Mouse (Mus musculus) megakaryocyte-erythroid progenitor cell, adult 5-6 weeks (primary cell): ENCODE measurements around the gene Lpcat1. TPM values are rescaled to one million over a fixed set of nuclear protein-coding genes. Genes with fewer than 3 reads are reported as not detected.
A peak's percentile ranks its signal among the peaks of the same experiment; 100 is the strongest.

Source experiments
- ATAC-seq: replicated peaks from 2 replicates; pipeline ENCODE4 v1.8.0; 2016; ENCODE audit warnings: mild to moderate bottlenecking, inconsistent platforms; ENCODE audit not compliant: severe bottlenecking, poor library complexity, low FRiP score, low TSS enrichment
- total RNA-seq, 2 experiments: library from RNA; stranded (forward) in 1 of 2; stranded (reverse) in 1 of 2; fragments of 200-1000, 215-1000 nt in 1 of 2; fragments of >200 nt in 1 of 2; fragmentation: Nextera tagmentation in 1 of 2; gene quantifications; 2 replicates each; pipeline ENCODE4 v1.2.3; 2014 to 2017

Gene Lpcat1
- total RNA-seq, 2 experiments from 2014 or later = 32.4 to 50.6 TPM

DNA sequence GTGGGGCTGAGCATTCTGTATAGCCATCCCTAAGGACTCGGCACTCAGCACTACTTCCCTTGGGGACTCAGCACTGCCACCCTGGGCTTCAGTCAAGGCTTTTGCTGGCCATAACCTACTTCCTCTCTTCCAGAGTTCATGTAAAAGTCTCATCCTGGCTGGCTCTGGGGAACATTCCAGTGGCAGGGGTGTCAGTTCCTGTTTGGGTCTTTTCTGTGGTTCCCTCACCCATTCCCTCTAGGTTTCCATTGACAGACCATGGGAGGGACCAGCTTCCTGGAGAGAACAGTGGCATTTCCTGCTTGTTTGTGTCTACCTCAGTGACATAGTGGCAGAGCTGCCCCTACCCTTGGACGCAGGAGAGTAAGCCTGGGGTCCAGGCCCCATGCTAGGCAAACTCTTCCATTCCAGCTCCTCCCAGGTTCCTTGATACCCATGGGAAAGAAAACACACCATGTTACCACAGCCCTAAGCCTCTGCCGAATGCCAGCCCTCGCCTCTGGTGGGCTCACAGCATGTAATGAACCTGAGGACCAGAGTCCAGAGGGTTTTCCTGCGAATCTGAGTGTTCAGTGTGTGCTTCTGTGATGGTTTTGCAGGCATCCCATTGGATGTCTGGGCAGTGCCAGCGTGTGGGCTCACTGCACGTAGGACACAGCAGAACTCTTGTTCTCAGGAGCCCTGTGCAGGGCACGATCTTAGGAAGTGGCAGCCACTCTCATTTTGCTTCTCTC, 42.0 kb downstream of the Lpcat1 start:
- no peak for ATAC-seq

DNA sequence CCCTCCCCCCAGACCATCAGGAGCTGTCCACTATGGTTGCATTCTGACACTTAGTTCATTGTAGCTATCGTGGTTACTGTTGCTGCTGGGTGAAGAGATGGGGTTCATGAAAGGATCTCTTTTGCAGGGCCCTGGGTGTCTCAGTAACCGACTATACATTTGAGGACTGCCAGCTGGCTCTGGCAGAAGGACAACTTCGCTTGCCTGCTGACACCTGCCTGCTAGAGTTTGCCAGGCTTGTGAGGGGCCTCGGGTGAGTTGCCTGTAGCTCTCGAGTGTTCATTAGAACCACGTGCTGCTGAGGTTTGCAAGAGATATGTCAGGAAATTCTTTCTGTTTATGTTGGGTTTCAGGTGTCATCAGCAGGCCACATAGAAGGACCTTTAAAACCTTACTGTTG, 42.9 kb downstream of the Lpcat1 start:
- ATAC-seq = no peak

GRCm38 (mm10) chr13:73512776-73513673, 46.0 kb downstream of the Lpcat1 start:
- ATAC-seq = peak; percentile 69

DNA sequence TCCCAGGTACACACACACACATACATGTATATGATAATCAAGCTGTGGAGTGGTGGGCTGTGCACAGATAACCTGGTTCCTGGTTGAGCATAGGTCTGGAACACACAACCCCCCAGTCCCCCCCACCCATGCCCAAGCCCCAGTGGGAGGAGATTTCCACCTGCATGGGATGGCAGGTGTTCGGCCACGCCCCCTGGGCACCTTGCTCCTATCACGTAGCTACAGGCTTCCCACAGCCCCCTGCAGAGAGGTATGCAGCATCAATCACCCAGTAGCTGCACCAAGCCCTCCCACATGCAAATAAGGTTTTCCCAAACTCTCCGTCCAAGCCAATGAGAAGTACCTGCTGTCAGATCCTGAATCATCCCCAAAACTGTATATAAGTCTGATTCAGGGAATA, 49.9 kb downstream of the Lpcat1 start:
- ATAC-seq = no peak

DNA sequence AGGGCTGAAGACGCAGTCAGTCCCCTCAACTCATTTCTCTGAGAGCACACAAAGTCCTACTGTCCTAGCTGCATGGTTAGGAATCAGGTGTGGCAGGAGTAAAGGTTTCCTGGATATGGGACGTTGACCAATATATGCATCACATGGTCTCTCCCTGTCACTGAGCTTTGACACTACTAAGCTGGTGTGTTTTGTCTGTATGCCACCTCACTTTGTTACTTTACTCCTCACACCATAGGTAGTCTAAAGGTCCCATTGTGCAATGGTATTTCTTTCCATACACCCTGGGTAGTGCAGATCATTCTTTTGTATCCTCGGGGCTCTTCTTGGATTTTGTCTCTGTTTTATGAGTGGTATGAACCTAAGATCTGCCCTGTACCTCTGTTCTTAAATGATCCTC, 66.7 kb downstream of the Lpcat1 start:
- no peak for ATAC-seq

DNA sequence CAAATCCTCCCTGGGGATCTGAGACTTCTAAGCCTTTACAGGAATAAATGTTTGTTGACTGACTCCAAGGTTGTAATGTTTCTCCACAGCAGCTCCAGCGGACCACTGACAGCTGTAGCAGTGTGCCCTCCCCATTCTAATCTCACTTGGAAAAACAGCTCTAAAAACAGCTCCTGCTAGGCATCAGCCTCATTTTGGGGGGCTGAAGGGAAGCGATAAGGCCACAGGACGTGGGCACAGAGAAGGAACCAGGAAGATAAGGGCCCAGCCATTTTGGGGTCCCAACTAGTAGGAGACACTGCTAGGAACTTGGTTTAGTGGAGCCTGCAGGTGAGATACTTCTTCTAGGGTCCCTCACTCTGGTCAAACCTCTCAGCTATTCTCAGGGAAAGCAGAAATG, 68.3 kb downstream of the Lpcat1 start:
- ATAC-seq = no peak; the same call in 1 of the 2 replicates

DNA sequence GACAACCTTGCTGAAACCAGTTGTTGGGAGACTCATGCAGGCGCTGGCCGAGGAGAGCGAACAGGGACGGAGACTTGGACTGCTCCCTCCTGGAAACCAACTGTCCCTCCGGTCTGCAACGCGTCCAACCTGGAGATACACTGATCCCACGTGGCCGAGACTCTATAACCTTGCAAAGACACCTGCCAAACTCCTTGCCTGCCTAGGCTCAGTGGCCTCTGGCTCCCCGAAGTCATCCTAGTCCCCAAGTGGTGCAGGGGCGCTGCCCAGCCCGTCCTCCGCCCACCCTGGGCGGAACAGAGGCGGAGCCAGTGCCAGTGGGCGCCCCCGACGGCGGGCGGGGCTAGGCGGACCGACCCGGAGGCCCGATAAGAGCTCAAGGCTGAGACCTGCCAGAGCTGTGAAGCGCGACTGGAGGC, 69.4 kb downstream of the Lpcat1 start, which contains the start of gene Slc6a3:
Gene Slc6a3 (plus strand): TSS at position 345 of the 419 bp plus-strand sequence.
- peak; percentile 96 for ATAC-seq

- ATAC-seq = peak; percentile 7; the same call in 1 of the 2 replicates
These were observed 69.8 kb downstream of the Lpcat1 start for GRCm38 (mm10) chr13:73536824-73537223.

DNA sequence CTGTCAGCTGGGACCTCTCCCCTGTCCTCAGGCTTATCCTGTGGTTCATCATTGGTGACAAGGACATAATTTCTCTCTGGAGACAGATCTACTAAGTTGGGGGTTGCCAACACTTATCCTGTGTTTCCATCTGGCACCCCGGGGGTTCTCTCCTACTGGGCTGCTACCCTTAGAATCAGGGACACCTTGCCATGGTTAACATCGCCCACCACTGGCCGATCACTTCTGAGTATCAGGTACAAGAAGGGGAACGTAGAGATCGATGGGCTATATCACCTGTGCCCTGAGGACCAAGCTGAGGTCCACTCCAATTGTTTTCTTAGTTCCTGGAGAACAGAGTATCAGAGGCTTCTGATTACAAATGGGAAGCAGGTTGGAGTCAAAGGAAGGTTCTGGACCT, 97.2 kb downstream of the Lpcat1 start:
- ATAC-seq = no peak

Other genes starting within 250 kb of the Lpcat1 start
- not detected in 2 replicates for gene Irx4, start 206.7 kb upstream of the Lpcat1 start, total RNA-seq (2014; fragmentation: Nextera tagmentation)
- not detected in 2 replicates for gene Irx4, start 206.7 kb upstream of the Lpcat1 start, total RNA-seq (2017)
- gene Mrpl36, start 138.7 kb upstream of the Lpcat1 start, total RNA-seq (2014; fragmentation: Nextera tagmentation) = 113 and 157 TPM in 2 replicates
- 49.6 and 60.0 TPM in 2 replicates for gene Mrpl36, start 138.7 kb upstream of the Lpcat1 start, total RNA-seq (2017)
- 239 and 338 TPM in 2 replicates for gene Ndufs6, start 138.7 kb upstream of the Lpcat1 start, total RNA-seq (2014; fragmentation: Nextera tagmentation)
- 162 and 191 TPM in 2 replicates for gene Ndufs6, start 138.7 kb upstream of the Lpcat1 start, total RNA-seq (2017)
- gene Slc6a3, start 69.5 kb downstream of the Lpcat1 start, total RNA-seq (2014; fragmentation: Nextera tagmentation) = not detected in 2 replicates
- not detected in 2 replicates for gene Slc6a3, start 69.5 kb downstream of the Lpcat1 start, total RNA-seq (2017)
- 130 and 134 TPM in 2 replicates for gene Clptm1l, start 136.8 kb downstream of the Lpcat1 start, total RNA-seq (2014; fragmentation: Nextera tagmentation)
- 86.7 and 87.6 TPM in 2 replicates for gene Clptm1l, start 136.8 kb downstream of the Lpcat1 start, total RNA-seq (2017)
- 3.2 TPM in 1 of 2 replicates, not detected in the other for gene Tert, start 159.7 kb downstream of the Lpcat1 start, total RNA-seq (2014; fragmentation: Nextera tagmentation)
- 0.53 and 6.0 TPM in 2 replicates for gene Tert, start 159.7 kb downstream of the Lpcat1 start, total RNA-seq (2017)
- gene Slc6a18, start 210.8 kb downstream of the Lpcat1 start, total RNA-seq (2014; fragmentation: Nextera tagmentation) = not detected in 2 replicates
- gene Slc6a18, start 210.8 kb downstream of the Lpcat1 start, total RNA-seq (2017) = not detected in 2 replicates
- 2.0 and 5.1 TPM in 2 replicates for gene Slc6a19, start 237.7 kb downstream of the Lpcat1 start, total RNA-seq (2014; fragmentation: Nextera tagmentation)
- not detected in 2 replicates for gene Slc6a19, start 237.7 kb downstream of the Lpcat1 start, total RNA-seq (2017)